Mouse (Mus musculus) left cerebral cortex, adult 11 months (tissue): ENCODE measurements at regions not wholly inside any gene's neighbourhood (a gene's known extent, or its start where the extent isn't known, plus 50 kb on each side); places are given as distances from the start of the nearest gene placed in this dataset.

Source experiments
- DNase-seq: peaks from one replicate; pipeline ENCODE4 v3.0.0; 2022; ENCODE audit warnings: low spot score

GRCm38 (mm10) chr8:10763907-10764306 lies 244.4 kb downstream of the Irs2 start:
- DNase-seq = no peak

- no peak for DNase-seq
Measured at GRCm38 (mm10) chr8:10761694-10762305, 246.5 kb downstream of the Irs2 start.

DNA sequence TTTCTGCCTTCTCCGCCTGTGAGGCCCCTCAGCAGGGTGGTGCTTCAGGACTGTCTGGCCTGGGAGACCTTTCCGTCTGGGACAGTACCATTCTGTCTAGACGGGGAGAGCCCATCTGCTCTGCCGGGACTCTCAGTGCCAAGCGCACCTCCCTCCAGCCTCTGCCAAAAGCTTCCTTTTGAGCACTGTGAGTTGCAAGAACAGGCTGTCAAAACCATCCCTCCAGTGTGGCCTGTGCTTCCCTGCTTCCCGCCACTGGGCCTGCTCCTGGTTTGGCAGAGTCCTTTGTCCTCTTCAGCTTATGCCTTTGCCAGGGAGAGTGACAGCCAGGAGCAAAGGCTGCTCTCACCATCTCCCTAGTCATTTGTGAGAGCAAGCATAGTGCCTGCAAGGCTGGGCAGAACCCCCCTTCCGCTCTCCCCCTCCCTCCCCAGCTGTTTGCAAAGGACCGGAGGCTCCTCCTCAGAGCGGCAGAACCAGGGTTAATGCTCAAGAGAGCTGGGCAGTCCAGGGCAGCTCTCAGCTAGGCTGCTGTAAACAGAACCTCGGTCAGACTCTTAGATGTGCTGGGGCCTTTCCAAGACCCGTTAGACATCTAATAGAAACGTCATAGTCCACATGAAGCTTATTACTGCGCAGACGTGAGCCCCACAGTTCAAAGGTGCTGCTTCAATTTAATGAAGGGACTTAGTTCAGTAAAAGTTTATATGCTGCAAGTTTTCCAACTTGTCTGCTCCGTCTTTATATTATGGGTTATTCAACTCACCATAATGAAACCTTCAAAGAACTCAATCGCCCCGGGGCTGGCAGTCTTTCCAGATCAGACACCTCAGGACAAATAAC lies 247.2 kb downstream of the Irs2 start:
- DNase-seq = no peak

GRCm38 (mm10) chr8:10760231-10760630 lies 248.0 kb downstream of the Irs2 start:
- DNase-seq = no peak

DNA sequence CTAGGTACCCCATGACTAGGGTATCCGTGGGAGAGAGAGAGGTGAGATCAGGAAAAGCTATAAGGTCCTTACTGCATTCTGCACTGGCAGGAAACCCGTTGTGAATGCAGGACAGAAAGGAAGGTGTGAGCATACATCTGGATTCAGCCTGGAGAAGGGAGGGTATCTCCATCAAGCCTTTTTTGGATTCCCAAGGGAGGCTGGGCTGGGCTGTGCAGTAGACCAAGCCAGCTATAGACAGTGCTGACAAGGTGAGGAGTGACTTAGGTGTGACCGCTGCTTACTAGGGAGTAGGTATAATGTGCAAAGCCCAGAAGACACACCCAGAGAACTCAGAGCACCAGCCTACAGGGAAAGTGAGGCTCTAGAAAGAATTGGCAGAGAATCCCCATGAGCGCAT lies 250.1 kb downstream of the Irs2 start:
- no peak for DNase-seq

DNA sequence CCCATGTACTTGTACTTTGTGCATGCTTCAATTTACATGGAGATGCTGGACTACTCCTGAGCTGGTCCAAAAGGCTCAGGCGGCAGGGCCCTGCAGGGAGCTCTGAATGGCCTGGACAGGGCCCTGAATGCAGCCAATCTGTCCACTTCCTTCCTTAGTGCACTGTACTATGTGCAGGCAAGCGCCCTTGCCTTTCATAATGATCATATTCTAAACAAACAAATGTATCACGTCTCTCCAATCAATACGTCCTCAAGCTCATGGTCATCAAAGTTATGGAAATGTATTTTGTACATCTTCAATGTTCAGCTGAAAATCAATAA lies 253.3 kb downstream of the Irs2 start:
- no peak for DNase-seq

DNA sequence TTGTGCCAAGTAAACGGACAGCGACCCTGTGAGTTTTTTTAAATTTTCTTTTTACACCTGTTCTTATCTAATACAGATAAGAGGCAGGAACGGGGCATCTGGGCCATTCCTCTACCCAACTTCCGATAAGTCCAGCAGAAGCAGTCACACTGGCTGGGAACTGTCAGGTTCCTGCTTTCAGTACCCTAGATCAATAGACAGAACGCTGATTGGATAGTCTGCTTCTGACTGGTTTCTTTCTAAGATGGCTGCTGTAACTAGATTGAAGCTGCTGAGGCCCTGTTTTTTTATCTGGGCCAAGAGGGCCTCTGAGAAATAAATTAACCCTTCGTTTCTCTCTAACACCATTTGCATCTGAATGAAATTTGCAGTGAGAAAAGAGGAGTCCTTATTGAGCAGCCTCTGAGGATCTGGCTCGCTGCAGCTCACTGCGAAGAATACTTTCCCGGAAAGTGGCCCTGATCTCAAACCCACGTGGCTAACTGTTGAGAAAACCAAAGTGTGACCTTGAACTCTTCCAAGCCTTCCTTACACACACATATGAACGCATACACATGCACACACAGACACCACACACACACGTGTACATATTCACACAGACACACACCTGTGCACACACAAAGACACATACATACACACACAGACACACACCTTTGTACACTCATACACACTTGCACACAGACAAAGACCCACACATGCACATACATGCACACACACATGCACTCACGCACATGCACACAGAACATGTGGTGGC lies 253.8 kb downstream of the Irs2 start:
- DNase-seq = no peak

DNA sequence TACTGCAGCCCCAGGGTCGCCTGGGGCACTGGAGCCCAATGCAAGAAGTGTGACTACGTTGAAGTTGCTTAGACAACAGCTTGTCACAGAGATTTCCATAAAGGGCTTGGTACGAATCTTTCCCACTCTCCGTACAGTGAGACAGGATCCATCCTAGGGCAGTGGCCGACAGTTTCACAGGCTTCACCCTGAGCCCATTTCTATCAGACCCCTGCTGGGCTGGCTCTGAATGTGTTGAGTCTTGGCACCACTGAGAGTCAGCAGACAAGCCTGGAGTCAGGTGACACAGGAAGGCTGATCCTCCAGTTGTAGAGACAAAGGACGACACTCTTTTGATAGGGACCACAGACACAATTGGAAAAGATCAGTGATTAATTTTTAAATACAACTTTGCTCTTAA lies 255.2 kb downstream of the Irs2 start:
- DNase-seq = no peak

- DNase-seq = no peak
Measured at GRCm38 (mm10) chr8:10747150-10747549, 261.1 kb downstream of the Irs2 start.

GRCm38 (mm10) chr8:10743241-10743640 lies 265.0 kb downstream of the Irs2 start:
- DNase-seq = no peak

GRCm38 (mm10) chr8:10740837-10741236 lies 267.4 kb downstream of the Irs2 start:
- no peak for DNase-seq

- no peak for DNase-seq
Measured at GRCm38 (mm10) chr8:10738486-10739081, 269.7 kb downstream of the Irs2 start.

- no peak for DNase-seq
Measured at GRCm38 (mm10) chr8:10734746-10735145, 273.5 kb downstream of the Irs2 start.

DNA sequence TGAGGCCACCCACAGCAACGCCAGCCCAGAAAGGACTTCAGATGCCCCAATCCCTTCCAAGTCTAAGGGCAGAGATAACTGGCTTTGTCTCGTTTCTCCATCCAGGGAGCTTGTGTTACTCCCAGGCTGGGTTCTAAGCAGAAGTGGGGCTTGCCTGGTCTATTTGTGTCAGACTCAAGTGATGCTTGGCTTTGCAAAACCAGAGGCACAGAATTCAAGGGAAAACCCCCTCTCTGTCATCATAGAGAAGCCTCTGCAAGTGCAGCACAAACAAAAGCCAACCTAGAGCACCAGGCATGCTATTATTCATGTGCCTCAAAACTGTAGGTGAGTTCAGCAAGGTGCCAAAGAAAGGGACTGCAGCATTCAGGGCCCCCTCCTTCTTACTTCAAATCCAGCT lies 284.9 kb downstream of the Irs2 start:
- DNase-seq = no peak

GRCm38 (mm10) chr8:10722742-10723141 lies 285.5 kb downstream of the Irs2 start:
- no peak for DNase-seq

DNA sequence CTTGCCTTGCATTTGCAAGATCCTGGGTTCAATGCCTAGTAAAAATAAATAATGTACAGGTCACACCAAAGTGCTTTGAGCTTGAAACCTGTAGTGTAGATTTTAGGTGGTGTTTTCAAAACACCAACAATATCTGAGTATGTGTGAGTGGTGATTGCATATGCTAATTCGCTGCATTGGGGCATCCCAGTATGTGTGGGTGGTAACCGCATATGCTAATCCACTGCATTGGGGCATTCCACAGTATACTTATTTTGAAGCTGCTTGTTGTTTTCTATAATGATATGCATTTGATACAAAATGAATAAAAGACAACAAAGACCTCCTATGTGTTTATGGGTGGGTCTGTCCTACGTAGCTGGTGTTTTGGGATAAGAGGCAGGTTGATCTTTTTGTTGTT lies 285.9 kb downstream of the Irs2 start:
- no peak for DNase-seq

DNA sequence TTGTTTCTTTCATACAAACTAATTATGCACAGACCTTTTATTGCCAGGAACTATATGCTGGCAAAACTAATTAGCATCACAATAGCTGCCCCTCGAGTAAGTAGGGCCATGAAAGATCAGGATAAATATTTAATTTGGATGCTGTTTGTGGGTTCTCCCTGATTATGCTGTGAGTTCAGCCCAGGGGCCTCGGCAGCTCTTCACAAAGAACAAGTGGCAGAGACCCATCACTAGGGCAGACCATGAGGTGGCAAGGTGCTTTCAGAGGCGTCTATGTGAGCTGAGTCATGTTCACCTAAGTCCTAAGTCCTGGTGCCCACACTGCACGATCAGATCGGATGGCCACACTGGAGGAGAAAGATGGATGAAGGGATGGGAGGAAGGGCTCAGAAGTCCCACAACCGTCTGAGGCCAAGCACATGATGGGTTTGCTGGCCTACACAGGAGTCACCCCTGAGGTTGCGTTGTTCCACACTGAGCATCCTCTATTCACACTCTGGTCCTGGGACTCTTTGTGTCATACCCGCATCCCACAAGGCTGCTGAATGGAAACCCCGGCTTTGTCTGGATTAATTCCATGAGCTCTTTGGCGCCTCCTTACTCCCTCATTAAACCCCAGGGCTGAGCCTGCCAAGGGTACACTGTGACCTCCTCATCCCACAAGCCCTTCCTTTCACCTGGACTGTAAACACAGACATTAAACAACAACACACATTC lies 287.0 kb downstream of the Irs2 start:
- no peak for DNase-seq

GRCm38 (mm10) chr8:10720398-10720797 lies 287.9 kb downstream of the Irs2 start:
- no peak for DNase-seq

- DNase-seq = no peak
Measured at GRCm38 (mm10) chr8:10719411-10719810, 288.8 kb downstream of the Irs2 start.

- DNase-seq = no peak
Measured at GRCm38 (mm10) chr8:10717297-10717696, 291.0 kb downstream of the Irs2 start.

DNA sequence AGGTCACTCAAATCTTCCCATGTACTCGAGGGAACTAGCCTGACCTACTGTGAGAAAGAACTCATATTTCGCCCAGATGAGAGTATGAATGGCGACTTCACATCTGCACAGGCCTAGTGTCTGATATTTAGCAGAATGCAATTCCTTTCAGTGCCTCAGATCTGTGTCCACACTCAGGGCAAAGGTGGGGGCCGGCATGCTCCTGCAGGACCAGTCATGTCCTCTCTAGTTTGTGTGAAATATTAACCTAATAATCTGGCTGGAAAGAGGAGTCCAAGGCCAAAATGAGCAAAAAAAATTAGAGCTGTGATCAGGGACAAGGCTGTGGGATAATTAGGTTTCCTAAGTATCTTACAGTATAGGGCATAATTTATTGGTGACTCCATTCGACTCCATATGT lies 292.1 kb downstream of the Irs2 start:
- no peak for DNase-seq

GRCm38 (mm10) chr8:10713515-10714042 lies 294.7 kb downstream of the Irs2 start:
- no peak for DNase-seq
